Mouse (Mus musculus) embryo, embryonic 9.5 days (tissue): ENCODE measurements around the gene Ntn4.

ENCODE experiments used
- DNase-seq: peaks from one replicate; pipeline ENCODE4 v3.0.0-alpha.2; 2017; ENCODE audit errors: extremely low spot score

Ntn4 gene

DNA sequence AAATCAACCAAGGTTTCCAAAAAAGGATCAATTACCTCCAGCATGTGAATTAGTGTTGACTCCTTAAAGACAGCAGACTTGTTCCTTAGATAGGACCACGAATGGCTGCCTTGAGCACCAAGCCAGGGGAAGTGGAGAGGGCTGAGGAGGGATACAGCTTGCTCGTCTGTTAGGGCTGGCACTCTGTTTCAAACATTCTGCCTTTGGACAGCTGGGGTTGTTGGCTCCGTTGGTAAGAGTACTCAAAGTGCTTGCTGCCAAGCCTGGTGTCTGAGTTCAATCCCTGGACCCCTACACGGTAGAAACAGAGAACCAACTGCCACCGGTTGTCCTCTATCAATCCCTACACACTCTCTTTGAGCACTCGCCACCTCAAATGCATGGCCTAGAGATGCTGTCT, 90.0 kb downstream of the Ntn4 start:
- DNase-seq = no peak

DNA sequence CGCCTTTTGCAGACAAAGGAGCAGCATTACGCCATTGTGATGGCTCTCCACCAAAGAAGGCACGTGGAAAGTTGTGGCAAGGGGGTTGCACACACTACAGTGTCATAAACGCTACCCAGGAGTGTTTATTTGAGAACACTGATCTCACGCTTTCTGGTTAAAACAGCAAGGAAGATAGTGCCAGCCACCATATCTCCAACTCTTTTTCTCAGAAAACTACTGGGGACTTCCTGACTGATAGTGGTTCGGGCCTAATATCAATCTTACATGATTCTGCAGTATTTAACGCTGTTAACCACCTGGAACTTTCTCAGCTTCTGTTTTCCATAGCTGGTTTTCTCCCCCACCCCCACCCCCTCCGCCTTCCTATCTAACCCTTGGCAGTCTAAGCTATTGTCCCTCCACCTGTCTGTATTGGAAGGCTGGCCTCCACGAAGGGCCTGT, 90.8 kb downstream of the Ntn4 start:
- DNase-seq = no peak

DNA sequence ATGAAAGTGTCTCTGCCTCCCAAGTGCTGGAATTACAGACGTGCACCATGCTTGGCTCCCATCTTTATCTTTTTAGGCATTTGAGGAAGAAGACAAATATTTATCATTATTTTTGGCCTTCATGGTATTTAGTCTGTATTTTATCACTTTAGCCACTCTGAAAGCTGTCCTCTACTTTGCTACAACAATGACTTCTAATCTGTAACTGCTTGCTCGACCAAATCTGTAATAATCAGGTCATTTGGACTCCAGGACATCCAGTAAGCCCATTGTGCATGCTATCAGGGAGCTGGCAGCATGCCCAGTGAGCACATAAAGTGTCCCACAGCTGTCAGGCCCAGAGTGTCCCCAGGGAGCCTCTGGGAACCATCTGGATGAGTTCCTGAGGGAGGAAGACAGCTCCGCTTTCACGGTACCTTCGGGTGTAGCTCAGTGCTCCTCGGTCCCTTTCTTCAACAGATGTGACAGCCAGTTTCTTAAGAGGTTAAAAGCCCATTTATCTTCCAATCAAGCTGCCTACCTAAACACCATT, 95.7 kb downstream of the Ntn4 start:
- DNase-seq = no peak

DNA sequence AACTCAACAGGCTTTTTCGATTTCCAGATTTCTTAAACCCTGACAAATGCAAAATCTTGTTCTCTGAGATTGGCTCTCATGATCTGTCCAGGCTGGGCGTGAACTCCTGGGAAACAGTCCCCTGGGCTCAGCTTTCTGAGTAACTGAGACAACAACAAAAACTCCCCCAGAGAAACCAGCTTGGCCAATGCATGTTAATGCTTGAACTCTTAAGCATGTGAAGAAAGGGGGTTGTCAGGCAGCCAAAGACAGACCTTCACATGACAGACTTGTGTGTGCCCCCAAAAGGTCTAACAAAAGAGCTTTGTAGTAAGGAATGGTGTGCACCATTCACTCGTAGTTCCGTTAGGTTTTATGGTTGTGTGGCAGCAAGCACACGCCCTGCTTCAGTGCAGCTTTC, 96.6 kb downstream of the Ntn4 start:
- no peak for DNase-seq

DNA sequence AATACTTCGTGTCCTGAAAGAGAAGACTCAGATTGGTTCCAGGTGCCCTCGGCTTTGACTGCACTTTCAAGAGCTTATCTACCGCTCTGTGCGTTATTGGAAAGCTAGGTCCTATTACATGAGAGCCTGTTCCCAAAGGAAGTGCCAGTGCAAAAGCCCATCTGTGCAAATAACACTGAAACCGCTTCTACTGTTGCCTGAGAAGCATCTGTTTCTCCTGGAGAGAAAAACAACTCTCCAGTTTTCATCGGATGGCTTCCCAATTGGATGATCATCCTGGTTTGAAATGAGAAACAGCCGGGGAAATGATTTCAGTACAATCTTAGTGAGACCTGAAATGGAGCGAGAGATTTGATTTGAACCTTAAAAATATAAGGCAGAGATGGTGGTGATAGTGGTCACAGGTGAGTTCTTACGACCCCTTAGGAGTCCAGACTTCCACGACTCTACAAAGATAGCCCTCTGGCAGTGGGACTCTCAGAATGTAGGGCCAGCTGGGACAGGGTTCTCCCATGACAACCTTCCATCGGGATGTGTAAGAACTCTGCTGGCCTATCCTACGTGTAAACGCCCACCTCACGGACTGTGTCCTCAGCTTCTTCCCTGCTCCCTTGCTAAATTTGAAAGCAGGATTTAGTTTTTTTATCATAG, 101.1 kb downstream of the Ntn4 start:
- no peak for DNase-seq

DNA sequence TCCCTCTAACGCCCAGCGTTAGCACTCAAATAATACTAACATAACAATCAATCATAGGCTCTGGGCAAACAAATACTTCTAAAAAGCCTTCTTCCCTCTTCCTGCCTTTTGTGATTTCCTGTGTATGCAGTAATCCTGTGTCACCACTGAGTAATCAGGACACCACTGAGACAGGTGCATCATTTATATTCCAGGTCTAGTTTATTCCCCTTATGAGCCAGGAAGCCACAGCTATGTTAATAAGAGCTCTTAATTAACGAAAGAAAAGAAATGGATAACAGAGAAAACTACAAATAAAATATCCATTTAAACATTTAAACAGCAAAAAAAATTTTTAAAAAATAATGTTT, 101.6 kb downstream of the Ntn4 start:
- no peak for DNase-seq

DNA sequence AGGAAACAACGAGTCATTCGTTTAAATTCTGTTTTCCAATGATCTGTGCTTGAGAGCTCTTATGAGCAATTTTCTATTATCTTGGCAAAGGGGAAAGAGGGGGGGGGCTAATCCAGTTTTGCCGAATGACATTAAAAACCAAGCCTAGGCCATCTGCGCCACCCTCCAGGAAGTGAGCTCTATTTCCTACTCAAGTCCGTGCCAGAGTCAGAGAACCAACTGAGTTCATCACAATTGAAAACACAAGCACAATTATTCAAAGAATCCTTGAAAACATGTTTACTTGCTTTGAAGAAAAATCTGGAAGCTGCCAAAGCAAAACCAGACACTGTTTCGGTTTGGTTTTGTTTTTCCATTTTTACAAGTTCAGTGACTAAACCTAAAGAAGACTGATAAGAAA, 102.1 kb downstream of the Ntn4 start:
- DNase-seq = no peak

DNA sequence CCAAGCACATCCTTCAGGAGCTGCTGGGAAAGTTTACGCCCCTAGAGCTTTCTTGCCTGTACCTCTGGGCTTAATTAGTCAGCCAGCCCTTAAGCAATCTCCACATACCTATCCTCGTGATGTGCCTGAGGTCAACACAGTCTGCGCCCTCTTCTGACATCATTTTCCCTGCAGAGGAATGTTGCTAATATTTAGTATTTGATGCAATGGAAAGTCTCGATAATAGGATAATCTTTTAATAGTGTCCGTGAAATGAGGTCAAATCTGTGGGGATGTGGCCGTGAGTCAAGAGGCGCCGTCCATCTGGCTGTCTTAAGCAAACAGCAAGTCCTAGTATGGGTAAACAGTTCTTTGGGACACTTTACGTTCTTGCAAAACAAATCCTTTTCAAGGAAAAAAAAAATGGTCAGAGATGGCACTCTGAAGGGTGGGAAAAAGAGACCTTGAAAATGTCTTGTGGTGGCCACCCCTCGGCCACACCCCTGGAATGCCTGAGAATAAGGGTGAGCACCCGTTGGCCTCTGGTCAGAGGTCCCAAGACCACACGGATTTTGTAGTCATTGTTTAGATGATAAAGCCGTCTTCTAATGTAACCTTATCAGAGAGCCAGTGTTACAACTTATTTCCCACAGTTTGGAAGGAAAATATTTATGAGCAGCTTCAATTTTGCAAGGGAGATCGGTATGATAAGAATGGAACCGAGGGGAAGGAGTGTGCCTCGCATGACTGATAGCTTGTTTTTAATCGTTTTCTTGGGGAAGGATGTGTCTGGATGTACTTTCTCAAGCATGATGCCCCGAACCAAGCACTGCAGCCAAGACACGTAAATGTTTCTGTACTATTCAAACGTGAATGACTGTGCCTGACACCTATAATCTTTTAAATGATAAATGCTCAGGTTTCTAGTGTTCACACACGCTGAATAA, 109.0 kb downstream of the Ntn4 start:
- no peak for DNase-seq

DNA sequence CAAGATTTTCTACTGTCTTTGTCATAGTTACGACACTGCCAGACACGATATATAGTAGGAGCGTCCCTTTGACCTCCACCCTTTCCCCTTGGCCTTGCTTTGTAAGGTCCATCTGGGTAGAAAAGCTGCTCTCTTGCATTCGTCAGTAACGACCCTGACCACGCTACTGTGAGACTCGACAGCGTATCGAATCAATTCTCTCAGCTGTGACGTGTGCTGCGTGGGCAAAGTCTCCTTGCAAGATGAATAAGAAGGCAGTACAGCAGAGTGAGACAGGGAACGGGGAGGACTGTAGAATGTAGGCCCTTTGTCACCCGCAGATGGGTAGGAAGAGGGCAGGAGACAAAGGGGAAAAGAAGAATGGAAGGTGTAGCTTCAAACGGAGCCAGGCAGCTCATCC, 110.8 kb downstream of the Ntn4 start:
- DNase-seq = no peak

DNA sequence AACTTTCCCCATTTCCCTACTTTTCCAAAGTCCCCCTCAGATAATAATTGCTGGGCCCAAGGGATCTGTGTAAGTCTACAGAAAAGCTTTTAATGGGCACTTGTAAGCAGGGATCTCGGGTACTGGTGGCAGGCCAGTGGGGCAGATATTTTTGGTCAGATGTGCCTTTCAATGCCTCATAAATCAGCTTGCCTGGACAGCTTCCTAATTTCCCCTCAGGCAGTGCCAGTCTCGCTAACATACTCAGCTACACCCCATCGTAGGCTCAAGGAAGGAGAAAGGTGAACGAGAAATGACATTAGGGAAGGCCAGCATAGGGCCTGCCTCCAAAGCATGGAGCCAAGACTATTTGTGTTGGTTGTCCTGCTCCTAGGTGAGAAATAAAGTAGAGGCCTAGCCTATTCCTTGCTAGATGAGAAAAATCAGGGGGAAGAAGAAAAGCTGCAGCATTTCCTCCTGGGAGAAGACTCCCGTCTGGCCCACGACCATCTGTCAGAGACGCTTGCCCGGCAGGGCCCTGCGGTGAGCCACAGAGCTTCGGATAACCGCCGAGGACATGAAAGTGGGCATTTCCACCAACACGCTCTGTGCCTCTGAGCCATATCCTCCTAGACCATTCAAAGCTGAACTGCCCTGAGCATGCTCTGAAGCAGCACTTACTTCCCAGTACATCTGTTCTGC, 113.4 kb downstream of the Ntn4 start:
- DNase-seq = no peak

DNA sequence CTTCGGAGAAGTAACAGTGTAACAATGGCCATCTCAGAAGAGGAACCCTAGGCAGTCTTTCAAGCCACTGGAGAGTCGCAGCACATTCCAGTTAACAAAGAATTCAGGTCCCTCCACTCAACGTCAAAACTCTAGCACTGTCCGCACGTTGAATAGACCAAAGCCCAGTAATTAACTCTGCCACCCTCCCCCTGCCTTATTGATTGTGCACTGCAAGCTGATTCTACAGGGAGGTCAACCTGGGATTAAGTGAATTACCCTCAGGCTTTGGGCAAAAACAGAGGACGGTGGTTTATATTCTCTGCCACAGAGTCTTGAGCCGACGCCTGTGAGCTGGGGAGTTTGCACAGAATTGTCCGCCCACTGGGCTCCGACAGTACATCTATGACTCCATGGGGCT, 115.7 kb downstream of the Ntn4 start:
- no peak for DNase-seq

DNA sequence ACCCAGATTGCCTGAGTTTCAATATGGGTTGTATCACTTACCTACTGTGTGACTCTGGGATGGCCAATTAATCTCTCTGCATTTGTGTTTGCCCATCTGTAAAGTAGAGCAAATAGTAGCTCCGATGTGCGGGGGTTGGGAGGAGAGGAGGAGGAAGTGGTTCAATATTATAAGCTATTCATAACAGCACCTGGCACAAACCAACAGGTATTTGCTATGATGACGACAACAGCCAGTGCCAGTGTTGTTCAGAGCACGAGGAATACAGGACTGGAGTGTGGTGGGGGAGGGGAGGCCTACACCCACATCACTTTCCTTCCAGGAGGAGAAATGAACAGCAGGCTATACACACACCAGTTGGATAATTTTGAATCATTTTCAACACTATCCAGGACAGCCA, 119.2 kb downstream of the Ntn4 start:
- no peak for DNase-seq

DNA sequence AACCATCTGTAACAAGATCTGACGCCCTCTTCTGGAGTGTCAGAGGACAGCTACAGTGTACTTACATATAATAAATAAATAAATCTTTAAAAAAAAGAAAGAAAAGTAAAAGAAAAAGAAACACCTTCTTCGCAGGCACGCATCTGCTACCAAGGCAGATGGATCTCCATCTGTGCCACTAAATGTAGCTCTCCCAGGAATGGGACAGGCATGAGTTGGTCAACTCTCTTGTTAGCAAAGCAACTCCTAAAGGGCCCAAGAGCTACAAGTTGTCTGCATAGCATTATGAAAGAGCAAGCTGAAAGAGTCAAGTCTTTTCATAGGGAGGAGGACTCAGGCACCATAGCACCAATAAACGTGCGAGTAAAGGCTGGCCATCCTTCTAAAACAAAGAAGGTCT, 119.9 kb downstream of the Ntn4 start:
- DNase-seq = no peak

DNA sequence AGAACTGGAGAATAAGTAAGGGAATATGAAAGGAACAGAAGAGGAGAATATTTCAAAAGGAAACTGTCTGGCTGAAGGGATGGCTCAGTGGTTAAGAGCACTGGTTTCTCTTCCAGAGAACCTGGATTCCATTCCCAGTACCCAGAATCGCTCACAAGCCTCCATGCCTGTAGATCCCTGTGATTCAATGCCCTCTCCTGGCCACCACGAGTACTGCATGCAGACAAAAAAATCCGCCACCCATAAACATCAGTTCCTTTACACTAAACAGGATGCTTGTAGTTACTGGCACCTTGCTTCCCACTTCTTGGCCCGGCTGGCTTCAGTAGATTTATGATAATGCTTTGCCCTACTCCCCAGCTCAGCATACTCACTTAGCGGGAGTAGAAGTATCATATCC, 122.6 kb downstream of the Ntn4 start:
- DNase-seq = peak; percentile 52

DNA sequence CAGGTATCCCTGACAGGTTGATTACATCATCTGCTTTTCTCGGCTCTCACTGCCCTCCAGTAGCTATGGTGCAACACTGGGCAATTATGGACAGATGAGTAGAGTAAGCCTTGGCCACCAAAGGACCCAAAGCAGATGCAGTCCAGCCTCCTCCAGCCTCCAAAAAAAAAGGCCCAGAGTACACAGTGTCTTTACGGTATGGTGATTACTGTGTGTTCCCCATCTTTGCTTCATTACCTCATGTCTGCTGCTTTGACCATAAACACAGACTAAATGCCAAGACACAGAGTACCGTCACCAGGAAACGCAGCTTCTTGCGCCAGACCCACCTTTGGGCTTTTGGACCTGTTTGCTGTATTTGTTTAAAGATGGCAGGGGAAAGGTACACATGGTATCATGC, 125.7 kb downstream of the Ntn4 start:
- no peak for DNase-seq

DNA sequence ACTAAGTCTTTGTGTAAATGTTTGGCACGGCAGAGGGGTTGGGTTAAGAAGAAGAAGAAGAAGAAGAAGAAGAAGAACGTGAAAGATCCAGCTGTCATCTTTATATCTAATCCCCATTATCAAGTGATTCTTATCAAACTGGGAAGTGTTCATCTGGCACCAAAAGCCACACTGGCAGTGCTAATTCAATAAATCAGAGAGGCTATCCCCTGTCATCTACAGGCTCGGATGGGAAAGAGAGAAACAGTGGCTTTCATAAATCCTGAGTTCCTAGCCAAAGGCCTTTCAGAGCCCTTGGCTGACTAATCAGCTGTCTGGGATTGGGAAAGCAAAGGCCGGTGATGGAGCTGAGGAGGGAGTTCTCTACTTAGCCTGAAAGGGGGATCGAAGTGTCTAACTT, 126.8 kb downstream of the Ntn4 start:
- DNase-seq = no peak

DNA sequence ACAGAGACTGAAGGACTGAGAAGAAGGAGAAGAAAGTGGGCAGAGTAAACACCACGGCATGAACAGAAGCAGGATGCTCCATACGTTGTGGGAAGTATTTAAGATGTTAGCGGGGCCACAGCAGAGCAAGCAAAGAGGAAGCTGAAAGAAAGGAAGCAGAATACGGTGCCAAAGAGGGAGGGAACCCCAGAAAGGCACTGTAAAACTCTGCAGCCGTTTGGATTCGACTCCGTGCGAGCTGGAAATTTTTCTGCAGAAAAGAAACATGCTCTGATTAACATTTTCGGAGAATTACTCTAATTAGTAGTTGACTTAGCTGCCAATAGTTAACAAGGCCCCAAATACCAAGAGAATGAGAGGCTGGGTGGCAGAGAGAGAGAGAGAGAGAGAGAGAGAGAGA, 127.7 kb downstream of the Ntn4 start:
- DNase-seq = no peak

DNA sequence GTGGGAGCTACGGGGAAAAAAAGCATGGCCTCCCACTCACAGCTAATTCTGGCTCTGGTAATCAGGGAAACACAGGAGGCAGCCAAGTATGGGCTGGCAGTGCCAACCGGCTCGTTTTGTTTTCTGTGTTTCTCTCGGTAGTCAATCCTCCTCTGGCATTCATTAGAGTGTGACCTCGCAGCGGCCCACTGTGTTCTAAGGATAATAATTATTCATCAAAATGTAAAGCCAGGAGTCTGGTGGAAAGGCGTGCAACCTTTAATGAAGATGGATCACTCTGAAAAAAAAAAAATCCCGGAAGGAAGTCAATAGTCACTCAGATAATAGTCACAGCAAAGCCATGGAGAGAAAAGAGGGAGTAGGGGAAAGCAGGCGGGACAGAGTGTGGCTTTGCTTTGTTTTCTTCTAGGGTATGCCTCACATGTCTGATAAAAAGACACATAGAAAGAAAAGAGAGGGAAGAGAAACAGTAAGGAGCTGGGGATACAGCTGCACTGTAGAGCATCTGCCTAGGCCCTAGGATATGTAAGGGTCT, 131.5 kb downstream of the Ntn4 start:
- DNase-seq = no peak

DNA sequence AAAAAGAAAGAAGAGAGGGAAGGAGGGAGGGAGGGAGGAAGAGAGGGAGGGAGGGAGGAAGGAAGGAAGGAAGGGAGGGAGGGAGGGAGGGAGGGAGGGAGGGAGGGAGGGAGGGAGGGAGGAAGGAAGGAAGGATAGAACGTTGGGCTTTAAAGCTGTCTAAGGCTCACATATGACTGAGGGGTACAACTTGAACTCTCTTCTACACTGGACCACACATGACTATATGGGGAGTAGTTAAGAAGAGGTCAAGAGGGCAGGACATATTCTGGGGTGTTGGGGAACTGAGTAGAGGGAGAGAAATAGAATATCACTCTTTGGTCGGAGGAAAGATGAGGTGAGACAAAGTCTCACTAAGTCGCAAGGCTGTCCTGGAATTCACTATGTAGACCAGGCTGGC, 132.0 kb downstream of the Ntn4 start:
- no peak for DNase-seq

DNA sequence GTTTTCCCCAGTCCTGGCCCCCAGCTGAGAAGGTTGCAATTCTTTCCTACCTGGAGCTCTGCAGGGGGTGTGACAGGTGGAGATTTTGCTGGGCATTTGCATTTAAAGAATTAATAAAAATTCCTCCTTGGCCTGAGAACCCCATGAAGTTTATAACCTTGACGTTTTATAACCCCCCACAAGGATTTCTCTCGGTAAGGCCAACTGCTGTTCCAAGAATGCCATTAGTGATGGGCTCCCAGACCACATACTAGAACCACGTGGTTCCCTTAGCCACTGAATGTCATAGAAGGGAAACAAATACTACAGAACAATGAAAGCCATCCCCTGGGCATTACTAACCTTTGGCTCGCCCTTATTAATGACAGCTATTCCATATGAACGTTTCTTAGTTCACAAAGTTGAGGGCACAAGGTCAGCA, 136.3 kb downstream of the Ntn4 start:
- DNase-seq = no peak

DNA sequence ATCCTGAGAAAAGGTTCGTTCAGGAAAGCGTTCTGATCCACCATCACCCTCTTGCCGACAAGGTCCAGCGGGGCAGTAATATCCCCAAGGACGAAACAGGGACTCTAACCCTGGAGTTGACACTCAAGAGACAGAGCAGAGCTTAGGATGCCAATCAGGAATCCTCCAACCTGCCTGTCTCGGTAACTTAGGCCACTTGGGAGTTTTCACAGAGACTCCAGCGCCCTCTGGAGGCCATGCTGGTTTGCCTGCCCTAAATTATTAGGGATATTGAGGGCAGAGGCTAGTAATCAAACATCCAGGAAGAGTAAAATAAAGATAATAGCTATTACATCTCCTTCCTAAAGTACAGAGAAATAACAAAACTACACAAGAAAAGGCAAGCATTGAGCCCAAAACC, 136.9 kb downstream of the Ntn4 start:
- DNase-seq = peak; percentile 43
